Mouse (Mus musculus): Measurements from ENCODE around the gene Olfml2b. TPM values are rescaled to one million over a fixed set of nuclear protein-coding genes. Genes with fewer than 3 reads are reported as not detected.

The Olfml2b gene
- polyA plus RNA-seq, 1 experiment from 2014 or later = 7.2 TPM

DNA sequence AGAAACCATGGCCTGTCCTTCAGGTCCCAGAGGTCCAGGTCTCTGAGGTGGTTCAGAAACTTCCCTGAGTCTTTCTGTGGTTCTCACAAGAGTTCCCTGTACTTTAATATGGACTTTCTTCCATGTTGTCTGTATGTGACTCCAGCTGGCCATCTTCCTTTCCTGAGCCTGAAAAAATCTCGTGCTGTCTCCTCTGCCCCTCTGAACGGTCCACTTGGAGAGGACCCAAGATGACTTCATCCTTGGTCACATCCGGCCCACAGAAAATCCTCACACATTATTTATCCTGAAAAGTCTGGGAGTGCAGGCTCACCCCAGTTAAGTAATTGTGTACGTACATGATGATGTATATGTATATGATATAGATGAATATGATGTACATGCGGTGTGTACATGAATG lies 47.0 kb downstream of the Olfml2b start:
- 87% methylated on average over 5 of the region's 5 CpGs for WGBS
- ATAC-seq (replicated peaks; ENCODE audit: insufficient number of reproducible peaks, low FRiP score, low TSS enrichment, low read depth) = no peak
- Histone ChIP-seq H3K27ac (replicated peaks; ENCODE audit: low read depth, low read length) (no peak overlapping the region), H3K9me3 (replicated peaks; ENCODE audit: control insufficient read depth, low read length) (no peaks in the 10 kb centered on the region), H3K4me3 (ENCODE audit: low read depth, low read length) (no peak overlapping the region), H3K9ac (replicated peaks; ENCODE audit: low read length) (no peak overlapping the region), H3K27me3 (ENCODE audit: control insufficient read depth, insufficient read depth, low read length) (no peaks in the 10 kb centered on the region), H3K4me2 (ENCODE audit: low read depth, low read length) (no peak overlapping the region), H3K36me3 (replicated peaks; ENCODE audit: control insufficient read depth, insufficient read depth, low read depth, low read length) (no peaks in the 10 kb centered on the region), H3K4me1 (ENCODE audit: control insufficient read depth, insufficient read depth, low read length) (no peaks in the 10 kb centered on the region)
- DNase-seq (ENCODE audit: low spot score) = no peak

DNA sequence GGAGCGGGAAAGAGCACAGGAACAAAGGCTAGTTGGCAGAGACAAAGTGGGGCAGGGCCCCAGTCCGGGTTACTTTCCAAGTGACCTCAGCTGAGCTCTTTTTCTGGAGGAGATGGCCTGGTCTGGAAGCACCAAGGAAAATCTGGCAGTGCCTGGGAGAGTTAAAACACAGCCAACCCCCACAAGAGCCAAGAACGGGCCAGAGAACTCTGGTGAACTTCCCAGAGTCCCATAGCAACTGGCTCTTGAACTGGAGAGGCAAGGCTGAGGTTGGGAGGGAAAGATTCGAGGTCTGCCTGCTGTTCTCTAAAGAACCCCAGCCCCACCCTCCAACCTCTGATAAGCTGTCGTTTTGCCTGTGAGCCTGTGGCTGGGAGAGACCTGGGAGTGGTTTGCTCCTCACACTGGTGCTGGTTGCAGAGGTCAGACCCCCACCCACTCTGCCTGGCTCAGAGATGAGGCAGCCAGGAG lies 50.5 kb downstream of the Olfml2b start:
- DNase-seq (ENCODE audit: low spot score) (no peak), ATAC-seq (replicated peaks; ENCODE audit: insufficient number of reproducible peaks, low FRiP score, low TSS enrichment, low read depth) (no peak)
- Histone ChIP-seq H3K4me1 (ENCODE audit: control insufficient read depth, insufficient read depth, low read length) (no peaks in the 10 kb centered on the region), H3K4me2 (ENCODE audit: low read depth, low read length) (no peak overlapping the region), H3K27ac (replicated peaks; ENCODE audit: low read depth, low read length) (no peak overlapping the region), H3K9me3 (replicated peaks; ENCODE audit: control insufficient read depth, low read length) (no peaks in the 10 kb centered on the region), H3K27me3 (ENCODE audit: control insufficient read depth, insufficient read depth, low read length) (no peaks in the 10 kb centered on the region), H3K4me3 (ENCODE audit: low read depth, low read length) (no peak overlapping the region), H3K9ac (replicated peaks; ENCODE audit: low read length) (no peak overlapping the region), H3K36me3 (replicated peaks; ENCODE audit: control insufficient read depth, insufficient read depth, low read depth, low read length) (no peaks in the 10 kb centered on the region)
- 60% methylated on average over 5 of the region's 5 CpGs for WGBS

GRCm38 (mm10) chr1:170695326-170695725 lies 51.0 kb downstream of the Olfml2b start:
- Histone ChIP-seq H3K27me3 (ENCODE audit: control insufficient read depth, insufficient read depth, low read length) (no peaks in the 10 kb centered on the region), H3K9ac (replicated peaks; ENCODE audit: low read length) (no peak overlapping the region), H3K27ac (replicated peaks; ENCODE audit: low read depth, low read length) (no peak overlapping the region), H3K9me3 (replicated peaks; ENCODE audit: control insufficient read depth, low read length) (no peaks in the 10 kb centered on the region), H3K4me1 (ENCODE audit: control insufficient read depth, insufficient read depth, low read length) (no peaks in the 10 kb centered on the region), H3K4me2 (ENCODE audit: low read depth, low read length) (no peak overlapping the region), H3K4me3 (ENCODE audit: low read depth, low read length) (no peak overlapping the region), H3K36me3 (replicated peaks; ENCODE audit: control insufficient read depth, insufficient read depth, low read depth, low read length) (no peaks in the 10 kb centered on the region)
- WGBS = 54% methylated on average over 6 of the region's 6 CpGs
- ATAC-seq (replicated peaks; ENCODE audit: insufficient number of reproducible peaks, low FRiP score, low TSS enrichment, low read depth) = no peak
- DNase-seq (ENCODE audit: low spot score) = no peak

DNA sequence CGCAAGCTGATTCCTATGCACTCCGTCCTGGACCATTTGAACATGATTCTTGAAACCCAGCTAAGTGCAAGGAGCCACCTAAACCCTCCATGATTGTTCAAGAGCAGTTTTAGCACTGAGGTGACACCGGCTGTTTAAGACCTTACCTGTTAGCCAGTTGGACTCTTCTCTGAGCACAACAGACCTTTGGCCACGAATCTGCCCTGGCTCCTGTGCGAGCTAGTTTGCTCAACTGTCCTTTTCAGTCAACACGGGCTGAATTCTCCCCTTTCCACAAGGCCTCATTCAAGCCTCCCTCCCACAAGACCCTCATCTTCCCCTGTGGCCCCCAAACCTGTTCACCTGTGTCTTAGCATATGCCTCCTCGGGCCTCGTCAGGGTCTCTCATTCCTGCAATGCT lies 52.7 kb downstream of the Olfml2b start:
- H3K4me1 ChIP-seq (ENCODE audit: control insufficient read depth, insufficient read depth, low read length) = no peaks in the 10 kb centered on the region
- H3K9me3 ChIP-seq (replicated peaks; ENCODE audit: control insufficient read depth, low read length) = no peaks in the 10 kb centered on the region
- H3K4me2 ChIP-seq (ENCODE audit: low read depth, low read length) = no peak overlapping the region
- no peak for DNase-seq (ENCODE audit: low spot score)
- H3K9ac ChIP-seq (replicated peaks; ENCODE audit: low read length) = no peak overlapping the region
- H3K36me3 ChIP-seq (replicated peaks; ENCODE audit: control insufficient read depth, insufficient read depth, low read depth, low read length) = no peaks in the 10 kb centered on the region
- no peak overlapping the region for H3K4me3 ChIP-seq (ENCODE audit: low read depth, low read length)
- no peak overlapping the region for H3K27ac ChIP-seq (replicated peaks; ENCODE audit: low read depth, low read length)
- H3K27me3 ChIP-seq (ENCODE audit: control insufficient read depth, insufficient read depth, low read length) = no peaks in the 10 kb centered on the region
- no peak for ATAC-seq (replicated peaks; ENCODE audit: insufficient number of reproducible peaks, low FRiP score, low TSS enrichment, low read depth)
- 95% methylated on average over 8 of the region's 8 CpGs for WGBS

GRCm38 (mm10) chr1:170697771-170698356 lies 53.5 kb downstream of the Olfml2b start:
- ATAC-seq (replicated peaks; ENCODE audit: insufficient number of reproducible peaks, low FRiP score, low TSS enrichment, low read depth) = no peak
- no peak for DNase-seq (ENCODE audit: low spot score)

GRCm38 (mm10) chr1:170698771-170699170 lies 54.4 kb downstream of the Olfml2b start:
- H3K27me3 ChIP-seq (ENCODE audit: control insufficient read depth, insufficient read depth, low read length) = no peaks in the 10 kb centered on the region
- H3K4me1 ChIP-seq (ENCODE audit: control insufficient read depth, insufficient read depth, low read length) = no peaks in the 10 kb centered on the region
- DNase-seq (ENCODE audit: low spot score) (no peak), ATAC-seq (replicated peaks; ENCODE audit: insufficient number of reproducible peaks, low FRiP score, low TSS enrichment, low read depth) (no peak)
- H3K9me3 ChIP-seq (replicated peaks; ENCODE audit: control insufficient read depth, low read length) = no peaks in the 10 kb centered on the region
- H3K4me2 ChIP-seq (ENCODE audit: low read depth, low read length) = no peak overlapping the region
- H3K27ac ChIP-seq (replicated peaks; ENCODE audit: low read depth, low read length) = no peak overlapping the region
- 80% methylated on average over 3 of the region's 3 CpGs for WGBS
- H3K36me3 ChIP-seq (replicated peaks; ENCODE audit: control insufficient read depth, insufficient read depth, low read depth, low read length) = no peaks in the 10 kb centered on the region
- H3K4me3 ChIP-seq (ENCODE audit: low read depth, low read length) = no peak overlapping the region
- no peak overlapping the region for H3K9ac ChIP-seq (replicated peaks; ENCODE audit: low read length)

More at GRCm38 (mm10) chr1:170697771-170698356, 53.5 kb downstream of the Olfml2b start:
- no peak overlapping the region for H3K4me2 ChIP-seq (ENCODE audit: low read depth, low read length)
- no peak overlapping the region for H3K27ac ChIP-seq (replicated peaks; ENCODE audit: low read depth, low read length)
- no peaks in the 10 kb centered on the region for H3K27me3 ChIP-seq (ENCODE audit: control insufficient read depth, insufficient read depth, low read length)
- 76% methylated on average over 7 of the region's 7 CpGs for WGBS
- H3K9me3 ChIP-seq (replicated peaks; ENCODE audit: control insufficient read depth, low read length) = no peaks in the 10 kb centered on the region
- H3K36me3 ChIP-seq (replicated peaks; ENCODE audit: control insufficient read depth, insufficient read depth, low read depth, low read length) = no peaks in the 10 kb centered on the region
- H3K9ac ChIP-seq (replicated peaks; ENCODE audit: low read length) = no peak overlapping the region
- no peak overlapping the region for H3K4me3 ChIP-seq (ENCODE audit: low read depth, low read length)
- no peaks in the 10 kb centered on the region for H3K4me1 ChIP-seq (ENCODE audit: control insufficient read depth, insufficient read depth, low read length)

DNA sequence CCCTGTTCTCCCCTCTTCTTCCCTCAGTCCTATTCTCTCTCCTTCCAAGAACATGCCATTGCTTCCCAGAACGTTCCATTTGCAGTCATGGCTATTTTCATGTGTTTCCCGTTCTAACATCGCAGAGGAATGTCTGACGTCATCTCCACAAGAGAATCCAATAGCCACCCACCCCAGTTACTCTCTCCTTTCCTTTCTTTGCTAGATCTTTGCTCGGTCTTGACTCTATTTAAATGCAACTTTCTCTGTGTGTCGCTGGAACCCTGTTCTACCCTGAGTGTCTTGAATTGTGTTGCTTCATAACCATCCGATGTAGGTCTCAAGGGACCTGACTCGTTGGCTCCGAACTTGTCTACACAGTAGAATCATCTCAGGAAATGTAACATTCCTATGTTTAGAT lies 55.2 kb downstream of the Olfml2b start:
- 78% methylated on average over 9 of the region's 9 CpGs for WGBS
- Histone ChIP-seq H3K9ac (replicated peaks; ENCODE audit: low read length) (no peak overlapping the region), H3K27ac (replicated peaks; ENCODE audit: low read depth, low read length) (no peak overlapping the region), H3K4me2 (ENCODE audit: low read depth, low read length) (no peak overlapping the region), H3K4me3 (ENCODE audit: low read depth, low read length) (no peak overlapping the region), H3K27me3 (ENCODE audit: control insufficient read depth, insufficient read depth, low read length) (no peaks in the 10 kb centered on the region), H3K9me3 (replicated peaks; ENCODE audit: control insufficient read depth, low read length) (no peaks in the 10 kb centered on the region), H3K36me3 (replicated peaks; ENCODE audit: control insufficient read depth, insufficient read depth, low read depth, low read length) (no peaks in the 10 kb centered on the region), H3K4me1 (ENCODE audit: control insufficient read depth, insufficient read depth, low read length) (no peaks in the 10 kb centered on the region)
- DNase-seq (ENCODE audit: low spot score) = peak; percentile 11
- ATAC-seq (replicated peaks; ENCODE audit: insufficient number of reproducible peaks, low FRiP score, low TSS enrichment, low read depth) = no peak

DNA sequence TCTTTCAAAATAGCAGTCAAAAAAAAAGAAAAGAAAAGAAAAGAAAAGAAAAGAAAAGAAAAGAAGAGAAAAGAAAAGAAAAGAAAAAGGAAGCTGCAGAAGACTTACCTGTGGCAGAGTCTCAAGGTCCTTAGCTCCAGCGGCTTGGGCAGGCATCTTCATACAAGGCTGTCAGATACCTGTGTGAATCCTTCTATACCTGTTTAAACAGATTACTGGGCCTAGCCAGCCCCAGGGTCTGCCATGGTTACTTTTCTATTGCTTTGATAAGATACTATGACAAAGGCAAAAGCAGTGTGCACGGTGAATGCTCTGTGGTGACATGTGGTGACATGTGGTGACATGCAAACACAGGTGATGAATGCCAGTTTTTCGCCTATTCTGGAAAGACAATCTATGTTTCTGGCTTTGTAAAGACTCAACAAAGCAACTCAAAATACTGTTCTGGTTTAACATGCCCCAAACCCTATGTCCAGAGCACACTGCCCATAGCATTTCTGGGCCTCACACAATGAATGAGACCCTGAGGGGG lies 56.2 kb downstream of the Olfml2b start:
- 91% methylated on average over 3 of the region's 3 CpGs for WGBS
- DNase-seq (ENCODE audit: low spot score) (peak; percentile 12), ATAC-seq (replicated peaks; ENCODE audit: insufficient number of reproducible peaks, low FRiP score, low TSS enrichment, low read depth) (no peak)
- H3K4me2 ChIP-seq (ENCODE audit: low read depth, low read length) = no peak overlapping the region
- H3K4me1 ChIP-seq (ENCODE audit: control insufficient read depth, insufficient read depth, low read length) = no peaks in the 10 kb centered on the region
- H3K27ac ChIP-seq (replicated peaks; ENCODE audit: low read depth, low read length) = no peak overlapping the region
- H3K36me3 ChIP-seq (replicated peaks; ENCODE audit: control insufficient read depth, insufficient read depth, low read depth, low read length) = no peaks in the 10 kb centered on the region
- no peak overlapping the region for H3K4me3 ChIP-seq (ENCODE audit: low read depth, low read length)
- H3K27me3 ChIP-seq (ENCODE audit: control insufficient read depth, insufficient read depth, low read length) = no peaks in the 10 kb centered on the region
- H3K9me3 ChIP-seq (replicated peaks; ENCODE audit: control insufficient read depth, low read length) = no peaks in the 10 kb centered on the region
- no peak overlapping the region for H3K9ac ChIP-seq (replicated peaks; ENCODE audit: low read length)
